Mouse (Mus musculus) small intestine, adult 2 months (tissue): ENCODE results near the gene Nsun2. TPM values are rescaled to one million over a fixed set of nuclear protein-coding genes. Genes with fewer than 3 reads are reported as not detected.

Source experiments
- H3K27ac ChIP-seq: fragments of 200-500 bp; 2 replicates; pipeline ENCODE4 v1.5.1; 2012; ENCODE audit warnings: low read depth, low read length, control low read depth, inconsistent platforms; ENCODE audit not compliant: insufficient read depth
- H3K27me3 ChIP-seq: fragments of 200-500 bp; 2 replicates; pipeline ENCODE4 v1.6.1; 2012; ENCODE audit warnings: mild to moderate bottlenecking, moderate library complexity, low read length, inconsistent platforms; ENCODE audit not compliant: control insufficient read depth, insufficient read depth
- H3K36me3 ChIP-seq: fragments of 200-500 bp; 2 replicates; pipeline ENCODE4 v1.6.1; 2012; ENCODE audit warnings: mild to moderate bottlenecking, low read length, control low read depth, inconsistent platforms; ENCODE audit not compliant: control insufficient read depth, insufficient read depth
- H3K4me1 ChIP-seq: fragments of 200-500 bp; 2 replicates; pipeline ENCODE4 v1.6.1; 2012; ENCODE audit warnings: low read length, inconsistent platforms, mixed read lengths; ENCODE audit not compliant: control insufficient read depth, insufficient read depth, insufficient read length
- H3K4me3 ChIP-seq: fragments of 200-500 bp; 2 replicates; pipeline ENCODE4 v1.5.1; 2012; ENCODE audit warnings: low read depth, mild to moderate bottlenecking, control low read depth, inconsistent platforms, low read length, moderate library complexity
- CTCF ChIP-seq: fragments of 200-500 bp; IDR thresholded peaks from 2 replicates; pipeline ENCODE4 v1.5.1; 2012; ENCODE audit warnings: low read depth, mild to moderate bottlenecking, control low read depth, inconsistent platforms, low read length, moderate library complexity, mixed read lengths; ENCODE audit not compliant: insufficient replicate concordance, insufficient read length; ENCODE audit errors: extremely low read depth
- POLR2A ChIP-seq: fragments of 200-500 bp; IDR thresholded peaks from 2 replicates; pipeline ENCODE4 v1.6.1; 2012; ENCODE audit warnings: low read depth, mild to moderate bottlenecking, control low read depth, inconsistent platforms, low read length, moderate library complexity
- WGBS: fragments of 180-500 bp; shearing (Covaris S2); methylation state at CpG from one replicate; pipeline ENCODE4 v1.1.7; 2018; 5-methylcytosine and 5-hydroxymethylcytosine counted together
- polyA plus RNA-seq: library from polyadenylated mRNA; depleted of rRNA; stranded (reverse); fragments of >200 nt; gene quantifications from 2 replicates; pipeline ENCODE4 v1.2.3, GENCODE M21; 2012

Nsun2 gene
- polyA plus RNA-seq, 1 experiment, result 26.6 TPM

GRCm38 (mm10) chr13:69534334-69534653 lies 748 bp downstream of the Nsun2 start, which contains the start of gene Tent4a:
Gene Tent4a (minus strand): TSS chr13:69534617.
- H3K27ac ChIP-seq, result peak within 1 kb of the TSS; percentile 93
- 2% methylated on average over 53 of the region's 57 CpGs for WGBS
- H3K4me1 ChIP-seq, result peaks cover 20% of the 10 kb centered on the region; the same call in 1 of the 2 replicates
- no peaks in the 10 kb centered on the region for H3K36me3 ChIP-seq
- no peak for TF ChIP-seq CTCF
- no peak for TF ChIP-seq POLR2A
- H3K4me3 ChIP-seq, result peak within 1 kb of the TSS; percentile 93
- H3K27me3 ChIP-seq, result no peaks in the 10 kb centered on the region

GRCm38 (mm10) chr13:69534654-69535551 lies 1.4 kb downstream of the Nsun2 start:
- Histone ChIP-seq H3K27me3 (no peaks in the 10 kb centered on the region), H3K4me1 (peaks cover 20% of the 10 kb centered on the region; the same call in 1 of the 2 replicates), H3K36me3 (no peaks in the 10 kb centered on the region), H3K4me3 (peak overlapping the region; percentile 93), H3K27ac (peak overlapping the region; percentile 93)
- under 1% methylated on average over 86 of the region's 86 CpGs for whole genome bisulfite sequencing
- no peak for TF ChIP-seq CTCF
- peak; percentile 40; the same call in 1 of the 2 replicates for TF ChIP-seq POLR2A

GRCm38 (mm10) chr13:69536021-69536420 lies 2.5 kb downstream of the Nsun2 start:
- Histone ChIP-seq H3K27ac (no peak overlapping the region), H3K36me3 (no peaks in the 10 kb centered on the region), H3K4me3 (no peak overlapping the region; the same call in 1 of the 2 replicates), H3K4me1 (peaks cover 20% of the 10 kb centered on the region; the same call in 1 of the 2 replicates), H3K27me3 (no peaks in the 10 kb centered on the region)
- TF ChIP-seq CTCF (no peak), POLR2A (no peak)
- WGBS, result 48% methylated on average over 4 of the region's 4 CpGs

- no peaks in the 10 kb centered on the region for H3K27me3 ChIP-seq
- H3K4me3 ChIP-seq, result no peak overlapping the region
- H3K36me3 ChIP-seq, result no peaks in the 10 kb centered on the region
- H3K27ac ChIP-seq, result no peak overlapping the region
- TF ChIP-seq CTCF, result no peak
- TF ChIP-seq POLR2A, result no peak
- 86% methylated on average over 7 of the region's 7 CpGs for WGBS
- H3K4me1 ChIP-seq, result peaks cover 16% of the 10 kb centered on the region; the same call in 1 of the 2 replicates
These were observed 3.8 kb downstream of the Nsun2 start for GRCm38 (mm10) chr13:69537366-69537765.

GRCm38 (mm10) chr13:69538327-69538726 lies 4.8 kb downstream of the Nsun2 start:
- peaks cover 13% of the 10 kb centered on the region; the same call in 1 of the 2 replicates for H3K4me1 ChIP-seq
- 38% methylated on average over 4 of the region's 4 CpGs for WGBS

GRCm38 (mm10) chr13:69541209-69541608 lies 7.7 kb downstream of the Nsun2 start:
- TF ChIP-seq POLR2A (no peak), CTCF (no peak)
- H3K4me3 ChIP-seq, result no peak overlapping the region
- H3K27ac ChIP-seq, result 0 out of 2 replicates have a peak overlapping the region, but pooled peaks have one; percentile 7
- WGBS, result 14% methylated on average over 6 of the region's 6 CpGs
- H3K27me3 ChIP-seq, result no peaks in the 10 kb centered on the region
- peaks cover 11% of the 10 kb centered on the region; the same call in 1 of the 2 replicates for H3K4me1 ChIP-seq
- H3K36me3 ChIP-seq, result no peaks in the 10 kb centered on the region

More at GRCm38 (mm10) chr13:69538327-69538726, 4.8 kb downstream of the Nsun2 start:
- Histone ChIP-seq H3K27ac (peak overlapping the region; percentile 12; the same call in 1 of the 2 replicates), H3K36me3 (no peaks in the 10 kb centered on the region), H3K27me3 (no peaks in the 10 kb centered on the region), H3K4me3 (no peak overlapping the region)
- TF ChIP-seq CTCF, result no peak
- TF ChIP-seq POLR2A, result no peak

GRCm38 (mm10) chr13:69541776-69542175 lies 8.2 kb downstream of the Nsun2 start:
- no peak for TF ChIP-seq CTCF
- no peak for TF ChIP-seq POLR2A
- H3K27me3 ChIP-seq, result no peaks in the 10 kb centered on the region
- H3K4me1 ChIP-seq, result peaks cover 11% of the 10 kb centered on the region; the same call in 1 of the 2 replicates
- 0 out of 2 replicates have a peak overlapping the region, but pooled peaks have one; percentile 10 for H3K4me3 ChIP-seq
- 19% methylated on average over 10 of the region's 10 CpGs for WGBS
- H3K36me3 ChIP-seq, result no peaks in the 10 kb centered on the region
- H3K27ac ChIP-seq, result 0 out of 2 replicates have a peak overlapping the region, but pooled peaks have one; percentile 7
